Mouse (Mus musculus) liver, postnatal 0 days (tissue): ENCODE measurements around the gene Il13ra1. TPM values are rescaled to one million over a fixed set of nuclear protein-coding genes. Genes with fewer than 3 reads are reported as not detected.

ENCODE experiments used
- ATAC-seq: fragments of 200-750 bp; cut with Nextera tagmentation; 2 replicates; pipeline ENCODE4 v1.8.0; 2017; ENCODE audit warnings: mild to moderate bottlenecking, moderate library complexity
- DNase-seq: peaks from one replicate; pipeline ENCODE4 v3.0.0-alpha.2; 2016
- H3K27ac ChIP-seq: fragments of 300-500 bp; sonication (generic); 2 replicates; pipeline ENCODE4 v1.5.1; 2014; ENCODE audit warnings: antibody characterized with exemption, moderate library complexity, mild to moderate bottlenecking, low read depth
- H3K27me3 ChIP-seq: fragments of 300-500 bp; sonication (generic); 2 replicates; pipeline ENCODE4 v1.6.1; 2014; ENCODE audit warnings: low read length, control low read depth, mixed read lengths; ENCODE audit not compliant: insufficient read depth
- H3K36me3 ChIP-seq: fragments of 300-500 bp; sonication (generic); replicated peaks from 2 replicates; pipeline ENCODE4 v1.6.1; 2014; ENCODE audit warnings: mild to moderate bottlenecking, control low read depth, low read length, moderate library complexity, mixed read lengths; ENCODE audit not compliant: insufficient read depth
- H3K4me1 ChIP-seq: fragments of 300-500 bp; sonication (generic); 2 replicates; pipeline ENCODE4 v1.6.1; 2014; ENCODE audit warnings: antibody characterized with exemption, mild to moderate bottlenecking, control low read depth; ENCODE audit not compliant: insufficient read depth
- H3K4me2 ChIP-seq: fragments of 300-500 bp; sonication (generic); 2 replicates; pipeline ENCODE4 v1.6.1; 2014; ENCODE audit warnings: low read depth, mild to moderate bottlenecking, low read length, moderate library complexity, mixed read lengths
- H3K4me3 ChIP-seq: fragments of 300-500 bp; sonication (generic); 2 replicates; pipeline ENCODE4 v1.5.1; 2014; ENCODE audit warnings: low read depth, low read length
- H3K9ac ChIP-seq: fragments of 300-500 bp; sonication (generic); replicated peaks from 2 replicates; pipeline ENCODE4 v1.6.1; 2014; ENCODE audit warnings: mild to moderate bottlenecking, moderate library complexity
- H3K9me3 ChIP-seq: fragments of 300-500 bp; sonication (generic); 2 replicates; pipeline ENCODE4 v1.6.1; 2016; ENCODE audit warnings: mild to moderate bottlenecking, control low read depth, low read length, mixed read lengths
- CTCF ChIP-seq: sonication (generic); IDR thresholded peaks from 2 replicates; pipeline ENCODE4 v1.5.1; 2016; ENCODE audit warnings: antibody characterized with exemption, low read depth
- EP300 ChIP-seq: IDR thresholded peaks from 2 replicates; pipeline ENCODE4 v1.6.1; 2016; ENCODE audit warnings: antibody characterized with exemption, low read depth, mild to moderate bottlenecking
- WGBS: fragments of 180-500 bp; shearing (Covaris S2); extraction: QIAGEN DNeasy Blood & Tissue Kit; methylation state at CpG from one replicate; pipeline ENCODE4 v1.1.7; 2014; ENCODE audit not compliant: insufficient replicate concordance; 5-methylcytosine and 5-hydroxymethylcytosine counted together
- polyA plus RNA-seq: library from polyadenylated mRNA; unstranded; fragments of >200 nt; fragmentation: Nextera tagmentation; extraction: Ambion mirVana; gene quantifications from 2 replicates; pipeline ENCODE4 v1.2.1, GENCODE M21; 2015

The Il13ra1 gene
- 9.1 and 10.0 TPM in 2 replicates for polyA plus RNA-seq

- Histone ChIP-seq H3K36me3 (no peaks in the 10 kb centered on the region), H3K4me1 (no peaks in the 10 kb centered on the region), H3K9ac (peak within 1 kb of the TSS; percentile 55), H3K27me3 (no peaks in the 10 kb centered on the region), H3K4me3 (peak within 1 kb of the TSS; percentile 53), H3K9me3 (no peaks in the 10 kb centered on the region), H3K4me2 (peak within 1 kb of the TSS; percentile 62), H3K27ac (peak within 1 kb of the TSS; percentile 66)
- peak; percentile 78 for ATAC-seq
- peak; percentile 43 for DNase-seq
- 26% methylated on average over 34 of the region's 51 CpGs for WGBS
- TF ChIP-seq CTCF (no peak), EP300 (no peak)
These were observed at the start of gene Il13ra1 for GRCm38 (mm10) chrX:36111622-36112421. TSS of gene Il13ra1 (plus strand) at chrX:36112110.

- no peaks in the 10 kb centered on the region for H3K9me3 ChIP-seq
- H3K4me3 ChIP-seq, result no peak overlapping the region
- no peaks in the 10 kb centered on the region for H3K36me3 ChIP-seq
- DNase-seq, result no peak
- ATAC-seq, result no peak
- H3K27ac ChIP-seq, result no peak overlapping the region
- WGBS, result 82% methylated on average over 2 of the region's 2 CpGs
- no peak overlapping the region for H3K4me2 ChIP-seq
- no peaks in the 10 kb centered on the region for H3K4me1 ChIP-seq
- no peaks in the 10 kb centered on the region for H3K27me3 ChIP-seq
- TF ChIP-seq EP300, result no peak
- TF ChIP-seq CTCF, result no peak
- H3K9ac ChIP-seq, result no peak overlapping the region
These were observed 37.9 kb upstream of the Il13ra1 start for GRCm38 (mm10) chrX:36073997-36074396.

- 64% methylated on average over 4 of the region's 4 CpGs for WGBS
- DNase-seq (no peak), ATAC-seq (no peak)
- H3K36me3 ChIP-seq, result no peaks in the 10 kb centered on the region
- no peak overlapping the region for H3K27ac ChIP-seq
- no peak for TF ChIP-seq EP300
- no peak for TF ChIP-seq CTCF
- no peaks in the 10 kb centered on the region for H3K9me3 ChIP-seq
- no peak overlapping the region for H3K9ac ChIP-seq
- H3K4me2 ChIP-seq, result no peak overlapping the region
- H3K4me1 ChIP-seq, result no peaks in the 10 kb centered on the region
- no peaks in the 10 kb centered on the region for H3K27me3 ChIP-seq
- no peak overlapping the region for H3K4me3 ChIP-seq
These were observed 34.7 kb upstream of the Il13ra1 start for GRCm38 (mm10) chrX:36077164-36077563.

GRCm38 (mm10) chrX:36082917-36083316 is 29.0 kb upstream of the Il13ra1 start:
- Histone ChIP-seq H3K36me3 (no peaks in the 10 kb centered on the region), H3K27ac (peak overlapping the region; percentile 67), H3K9me3 (no peaks in the 10 kb centered on the region), H3K27me3 (no peaks in the 10 kb centered on the region), H3K4me1 (no peaks in the 10 kb centered on the region), H3K9ac (no peak overlapping the region), H3K4me3 (no peak overlapping the region), H3K4me2 (no peak overlapping the region)
- DNase-seq, result peak; percentile 50
- peak; percentile 70 for ATAC-seq
- WGBS, result 70% methylated on average over 1 of the region's 1 CpGs
- no peak for TF ChIP-seq EP300
- TF ChIP-seq CTCF, result no peak

- Histone ChIP-seq H3K9me3 (no peaks in the 10 kb centered on the region), H3K4me1 (no peaks in the 10 kb centered on the region), H3K27me3 (no peaks in the 10 kb centered on the region), H3K9ac (no peak overlapping the region), H3K36me3 (no peaks in the 10 kb centered on the region), H3K4me3 (no peak overlapping the region), H3K4me2 (no peak overlapping the region), H3K27ac (no peak overlapping the region)
- ATAC-seq (no peak), DNase-seq (no peak)
- 64% methylated on average over 6 of the region's 6 CpGs for WGBS
- no peak for TF ChIP-seq CTCF
- no peak for TF ChIP-seq EP300
These were observed 23.2 kb upstream of the Il13ra1 start for GRCm38 (mm10) chrX:36088464-36089256.

- no peak for TF ChIP-seq CTCF
- TF ChIP-seq EP300, result no peak
- ATAC-seq (no peak; the same call in 1 of the 2 replicates), DNase-seq (no peak)
- Histone ChIP-seq H3K36me3 (no peaks in the 10 kb centered on the region), H3K27ac (peak overlapping the region; percentile 69), H3K27me3 (no peaks in the 10 kb centered on the region), H3K4me3 (no peak overlapping the region), H3K4me2 (no peak overlapping the region), H3K9ac (no peak overlapping the region), H3K4me1 (no peaks in the 10 kb centered on the region), H3K9me3 (no peaks in the 10 kb centered on the region)
- WGBS, result 59% methylated on average over 1 of the region's 1 CpGs
These were observed 11.0 kb upstream of the Il13ra1 start for GRCm38 (mm10) chrX:36100883-36101282.
